Mouse (Mus musculus) thymus, adult 2 months (tissue): ENCODE results near the gene Gm21969.

ENCODE experiments used
- CTCF ChIP-seq: fragments of 200-500 bp; IDR thresholded peaks from 2 replicates; pipeline ENCODE4 v1.5.1; 2012; ENCODE audit warnings: mild to moderate bottlenecking, control low read depth, low read length, moderate library complexity, borderline replicate concordance; ENCODE audit not compliant: control insufficient read depth, poor library complexity, insufficient read depth; ENCODE audit errors: extremely low read depth
- POLR2A ChIP-seq: fragments of 200-500 bp; IDR thresholded peaks from 2 replicates; pipeline ENCODE4 v1.6.1; 2012; ENCODE audit warnings: mild to moderate bottlenecking, low read length, control low read depth, moderate library complexity; ENCODE audit not compliant: control insufficient read depth, poor library complexity, insufficient read depth; ENCODE audit errors: extremely low read depth

DNA sequence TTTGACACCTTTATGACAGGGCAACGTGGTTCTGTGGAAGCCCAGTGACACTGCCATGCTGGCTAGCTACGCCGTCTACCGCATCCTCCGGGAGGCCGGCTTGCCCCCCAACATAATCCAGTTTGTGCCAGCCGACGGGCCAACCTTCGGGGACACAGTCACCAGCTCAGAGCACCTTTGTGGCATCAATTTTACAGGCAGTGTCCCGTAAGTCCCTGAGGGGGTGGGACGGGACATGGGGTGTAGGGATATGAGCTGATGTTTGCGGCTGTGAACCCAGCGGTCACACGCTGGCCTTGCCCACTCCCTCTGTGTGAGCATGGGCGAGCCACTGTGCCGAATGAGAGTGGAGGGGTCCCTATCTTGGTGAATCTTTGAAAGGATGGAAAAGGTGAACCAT, 35.4 kb downstream of the Gm21969 start:
- no peak for TF ChIP-seq CTCF
- no peak for TF ChIP-seq POLR2A
